Mouse (Mus musculus): ENCODE data around the gene Hacd2.

- TF ChIP-seq POLR2A (IDR thresholded peaks at IDR 0.05; ENCODE audit: insufficient read length, low read depth) = no peak
- no peak for TF ChIP-seq TCF12 (IDR thresholded peaks at IDR 0.05; ENCODE audit: insufficient read depth, poor library complexity, severe bottlenecking)
- no peak for TF ChIP-seq USF1 (IDR thresholded peaks at IDR 0.05; ENCODE audit: low read depth)
- no peak for TF ChIP-seq REST (IDR thresholded peaks at IDR 0.05; ENCODE audit: insufficient read depth, insufficient read length)
- TF ChIP-seq MAX (IDR thresholded peaks at IDR 0.05; ENCODE audit: low read depth) = no peak
- no peak for TF ChIP-seq TCF3 (IDR thresholded peaks at IDR 0.05; ENCODE audit: insufficient read length, low read depth)
- TF ChIP-seq CEBPB (IDR thresholded peaks at IDR 0.05; ENCODE audit: insufficient read depth, poor library complexity, severe bottlenecking) = no peak
- no peak for TF ChIP-seq POLR2AphosphoS2 (IDR thresholded peaks at IDR 0.05; ENCODE audit: insufficient read length, low read depth)
Observed at GRCm38 (mm10) chr16:35006251-35006650, 16.0 kb upstream of the Hacd2 start.
